Mouse (Mus musculus): ENCODE results near the gene Ren1.

- TF ChIP-seq CTCF (IDR thresholded peaks at IDR 0.05; ENCODE audit: borderline replicate concordance, insufficient read depth, low read depth, low read length) (no peak), POLR2A (IDR thresholded peaks at IDR 0.05; ENCODE audit: borderline replicate concordance, insufficient read depth, low read length) (no peak)
Measured at GRCm38 (mm10) chr1:133347693-133348520, 2.4 kb upstream of the Ren1 start.
